Mouse (Mus musculus): ENCODE results near the gene Lat2.

Lat2 gene

DNA sequence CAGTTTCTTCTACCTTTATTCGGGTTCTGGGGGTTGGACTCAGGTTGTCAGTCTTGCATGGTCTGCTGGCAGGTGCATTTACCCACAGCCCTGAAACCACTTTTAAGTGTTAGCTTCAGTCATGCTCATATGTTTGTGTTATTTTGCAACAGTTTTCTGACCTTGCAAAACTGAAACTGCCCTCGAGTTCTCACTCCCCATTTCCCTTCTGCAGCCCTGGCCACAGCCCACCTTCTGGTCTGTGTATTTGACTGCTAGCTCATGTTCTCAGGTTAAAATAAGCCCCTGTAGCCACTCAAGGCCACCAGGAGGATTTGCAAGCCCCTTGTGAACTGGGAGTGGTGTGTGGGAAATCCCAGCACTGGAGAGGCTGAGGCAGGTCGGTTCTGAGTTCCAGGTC is 24.9 kb downstream of the Lat2 start:
- ChIA-PET POLR2A (interaction anchor here in 2 of 4 experiments (0.5 to 1.1 kb wide), 4 partner anchors 10 to 40 kb away, joined by 3 read pairs; no protein-coding TSS in a partner anchor), CTCF (interaction anchor here in 2 of 4 experiments (0.7 to 0.9 kb wide), 2 partner anchors 59 to 90 kb away, joined by 3 read pairs; no protein-coding TSS in a partner anchor)

GRCm38 (mm10) chr5:134584798-134585197 is 30.0 kb downstream of the Lat2 start:
- POLR2A ChIA-PET, result interaction anchor here in 2 of 4 experiments (1.1 to 3.3 kb wide), 6 partner anchors 11 to 92 kb away, joined by 3 to 15 read pairs (median 6); partner anchors contain the start of gene Eif4h (in 1 of the 2)
- CTCF ChIA-PET, result interaction anchor here in 1 of 4 experiments (1.3 to 2.3 kb wide), 3 partner anchors 93 to 211 kb away, joined by 4 to 9 read pairs (median 4); no protein-coding TSS in a partner anchor

- CTCF ChIA-PET, result interaction anchor here (0.6 to 3.3 kb wide), 29 partner anchors 11 to 324 kb away, joined by 3 to 28 read pairs (median 4); partner anchors contain the start of genes Clip2 (in 1 of the 4) and Eif4h (in 1 of the 4)
- POLR2A ChIA-PET, result interaction anchor here (0.6 to 3.3 kb wide), 17 partner anchors 12 to 245 kb away, joined by 3 to 15 read pairs (median 5); partner anchors contain the start of genes Clip2 (in 1 of the 4) and Eif4h (in 1 of the 4)
Observed at GRCm38 (mm10) chr5:134583884-134584213, 31.0 kb downstream of the Lat2 start.

- ChIA-PET CTCF (interaction anchor here (0.5 to 3.3 kb wide), 73 partner anchors 11 to 1366 kb away, joined by 3 to 28 read pairs (median 4); partner anchors contain the start of genes Clip2 (in 1 of the 4), Eif4h (in 1 of the 4), Limk1 (in 1 of the 4) and Syna (in 1 of the 4)), POLR2A (interaction anchor here (0.6 to 3.3 kb wide), 42 partner anchors 10 to 404 kb away, joined by 3 to 15 read pairs (median 4); partner anchors contain the start of genes Eif4h (in 2 of the 4), Limk1 (in 2 of the 4) and Clip2 (in 1 of the 4))
Observed at GRCm38 (mm10) chr5:134583006-134583883, 31.6 kb downstream of the Lat2 start.

- ChIA-PET CTCF (interaction anchor here (0.5 to 3.3 kb wide), 65 partner anchors 10 to 1367 kb away, joined by 3 to 28 read pairs (median 5); partner anchors contain the start of genes Clip2 (in 1 of the 4), Limk1 (in 1 of the 4) and Syna (in 1 of the 4)), POLR2A (interaction anchor here (0.6 to 3.3 kb wide), 36 partner anchors 9 to 675 kb away, joined by 3 to 15 read pairs (median 5); partner anchors contain the start of genes Eif4h (in 2 of the 4), Limk1 (in 2 of the 4) and Clip2 (in 1 of the 4))
Observed at GRCm38 (mm10) chr5:134582221-134582907, 32.5 kb downstream of the Lat2 start.

DNA sequence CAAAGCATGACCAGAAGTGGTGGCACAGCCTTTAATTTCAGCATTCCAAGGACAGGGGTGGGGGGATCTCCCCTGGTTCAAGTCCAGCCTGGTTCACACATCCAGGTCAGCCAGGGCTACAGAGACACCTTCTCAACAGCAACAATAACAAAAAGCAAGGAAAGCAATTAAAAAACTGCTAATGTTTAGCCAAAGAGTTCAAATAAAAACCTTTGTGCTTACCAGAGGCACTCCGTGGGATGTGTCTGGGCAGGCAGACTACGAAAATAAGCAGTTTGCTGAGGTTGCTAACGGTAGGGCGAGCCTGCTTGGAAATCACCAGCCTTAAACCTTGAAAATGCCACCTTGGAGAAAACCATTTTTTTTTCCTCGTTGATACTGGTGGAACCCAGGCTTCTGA is 33.7 kb downstream of the Lat2 start, which contains the start of gene Rfc2:
Gene Rfc2, plus strand, starts transcription at position 221 of the 400 bp plus-strand sequence.
- CTCF ChIA-PET, result interaction anchor here in 3 of 4 experiments (0.6 to 3.3 kb wide), 7 partner anchors 9 to 267 kb away, joined by 3 to 28 read pairs (median 6); no protein-coding TSS in a partner anchor
- POLR2A ChIA-PET, result interaction anchor here in 2 of 4 experiments (0.9 to 2.9 kb wide), 2 partner anchors 9 to 85 kb away, joined by 4 to 13 read pairs; no protein-coding TSS in a partner anchor

DNA sequence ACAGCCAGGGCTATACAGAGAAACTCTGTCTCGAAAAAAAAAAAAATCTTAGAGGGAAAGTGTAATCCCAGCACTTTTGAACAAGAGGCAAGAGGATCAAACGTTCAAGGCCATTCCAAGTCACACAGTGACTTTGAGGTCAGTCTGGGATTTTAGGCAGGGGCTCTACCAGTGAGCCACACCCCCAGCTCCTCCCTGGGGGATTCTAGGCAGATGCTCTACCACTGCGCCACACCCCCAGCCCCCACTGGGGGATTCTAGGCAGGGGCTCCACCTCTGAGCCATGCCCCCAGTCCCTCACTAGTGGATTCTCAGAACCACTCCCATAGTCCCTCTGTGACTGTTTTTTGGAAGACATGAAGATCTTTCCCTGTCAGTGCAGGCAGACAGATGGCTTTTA is 35.7 kb downstream of the Lat2 start:
- CTCF ChIA-PET, result interaction anchor here in 2 of 4 experiments (0.6 to 1.2 kb wide), 5 partner anchors 16 to 87 kb away, joined by 3 to 6 read pairs (median 3); no protein-coding TSS in a partner anchor
- POLR2A ChIA-PET, result interaction anchor here in 2 of 4 experiments (0.6 to 0.7 kb wide), 2 partner anchors 686 to 1529 kb away, joined by 3 read pairs; no protein-coding TSS in a partner anchor

DNA sequence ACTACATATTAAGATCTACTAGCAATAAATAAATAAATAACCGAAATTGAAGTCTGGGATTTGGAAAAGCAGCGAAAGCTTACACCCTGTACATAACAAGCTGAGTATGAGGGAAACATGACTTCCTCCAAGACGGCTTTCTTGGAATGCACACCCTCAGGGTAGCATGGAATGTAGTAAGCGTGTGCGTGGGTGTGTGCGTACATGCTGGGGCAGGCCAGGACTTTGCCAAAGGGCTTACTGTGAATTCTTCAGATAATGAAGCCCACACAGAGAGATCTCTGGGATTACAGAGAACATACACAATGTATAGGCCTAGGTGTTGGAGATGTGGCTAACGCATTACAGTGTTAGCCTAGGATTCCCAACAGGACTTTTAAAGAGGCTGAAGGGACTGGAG is 37.3 kb downstream of the Lat2 start:
- CTCF ChIA-PET, result interaction anchor here in 1 of 4 experiments (0.7 to 1.3 kb wide), 6 partner anchors 17 to 88 kb away, joined by 3 to 5 read pairs (median 4); no protein-coding TSS in a partner anchor

GRCm38 (mm10) chr5:134576517-134577220 is 38.2 kb downstream of the Lat2 start:
- POLR2A ChIA-PET, result interaction anchor here in 1 of 4 experiments (1.3 kb wide), 1 partner anchor 22 kb away, joined by 3 read pairs; no protein-coding TSS in a partner anchor

More for the DNA sequence above, 37.3 kb downstream of the Lat2 start:
- POLR2A ChIA-PET, result interaction anchor here in 2 of 4 experiments (0.6 to 1.3 kb wide), 2 partner anchors 23 to 78 kb away, joined by 3 to 4 read pairs; no protein-coding TSS in a partner anchor

DNA sequence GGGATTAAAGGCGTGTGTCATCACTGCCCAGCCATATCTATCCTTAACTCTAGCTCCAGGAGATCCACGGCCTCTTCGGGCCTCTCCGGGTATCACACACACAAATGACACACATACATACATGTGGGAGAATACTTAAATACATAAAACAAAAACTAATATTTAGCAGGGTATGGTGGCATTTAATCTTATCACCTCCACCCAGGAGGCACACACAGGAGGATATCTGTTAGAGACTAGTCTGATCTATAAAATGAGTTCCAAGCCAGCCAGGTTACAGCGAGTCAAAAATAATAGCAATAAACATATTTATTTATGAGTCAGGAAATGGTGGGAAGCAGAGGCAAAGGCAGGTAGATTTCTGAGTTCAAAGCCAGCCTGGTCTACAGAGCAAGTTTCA is 39.0 kb downstream of the Lat2 start:
- ChIA-PET CTCF (interaction anchor here in 3 of 4 experiments (0.6 to 1.9 kb wide), 6 partner anchors 20 to 84 kb away, joined by 3 to 7 read pairs (median 3); no protein-coding TSS in a partner anchor), POLR2A (no interaction called here)

More at GRCm38 (mm10) chr5:134576517-134577220, 38.2 kb downstream of the Lat2 start:
- CTCF ChIA-PET, result interaction anchor here (0.5 to 1.9 kb wide), 13 partner anchors 16 to 451 kb away, joined by 3 to 8 read pairs (median 4); no protein-coding TSS in a partner anchor

DNA sequence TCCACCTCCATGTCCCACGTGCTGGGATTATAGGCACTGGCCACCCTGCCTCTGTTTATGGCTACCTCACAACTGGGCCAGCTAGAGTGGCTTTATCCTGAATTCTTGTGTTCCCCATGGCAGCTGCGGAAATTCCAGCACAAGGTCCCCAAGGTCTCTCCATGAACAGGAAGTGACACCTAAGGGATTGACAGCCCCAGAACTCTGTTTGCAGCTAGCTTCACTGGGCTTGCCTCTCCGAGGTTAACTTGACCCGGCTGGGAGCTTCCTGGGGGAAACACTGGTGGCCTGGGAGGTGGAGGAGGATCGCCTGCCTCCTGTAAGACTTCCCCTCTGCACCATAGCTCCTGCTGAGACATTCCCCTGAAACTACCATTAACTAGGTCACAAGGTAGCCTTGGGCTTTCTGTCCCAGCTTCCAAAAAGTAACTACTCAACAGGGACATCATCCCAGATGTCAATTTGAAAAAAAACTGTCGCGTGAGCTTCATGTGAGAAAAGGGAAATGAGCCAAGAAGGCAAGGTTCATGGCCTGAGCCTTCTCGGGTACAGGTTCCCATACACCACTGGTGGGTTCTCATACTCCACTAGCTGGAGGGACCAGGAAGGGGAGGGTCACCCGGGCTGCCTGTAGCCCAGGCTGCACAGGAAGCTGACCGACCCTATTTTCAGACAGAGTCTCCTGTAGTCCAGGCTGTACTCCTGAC is 42.2 kb downstream of the Lat2 start:
- CTCF ChIA-PET, result interaction anchor here (0.5 to 3.6 kb wide), 31 partner anchors 10 to 386 kb away, joined by 3 to 28 read pairs (median 5); partner anchors contain the start of genes Clip2 (in 2 of the 4), Syna (in 2 of the 4) and Rfc2 (in 1 of the 4)

GRCm38 (mm10) chr5:134571730-134572507 is 42.9 kb downstream of the Lat2 start:
- ChIA-PET POLR2A (interaction anchor here in 3 of 4 experiments (0.5 to 7.5 kb wide), 19 partner anchors 10 to 201 kb away, joined by 3 to 77 read pairs (median 4); partner anchors contain the start of genes Clip2 (in 3 of the 3), Eif4h (in 1 of the 3) and Syna (in 1 of the 3)), CTCF (interaction anchor here (0.5 to 3.6 kb wide), 29 partner anchors 9 to 385 kb away, joined by 3 to 28 read pairs (median 6); partner anchors contain the start of genes Clip2 (in 2 of the 4), Syna (in 2 of the 4), Eif4h (in 1 of the 4) and Rfc2 (in 1 of the 4))

More for the DNA sequence above, 42.2 kb downstream of the Lat2 start:
- POLR2A ChIA-PET, result interaction anchor here in 3 of 4 experiments (1.0 to 7.5 kb wide), 11 partner anchors 10 to 388 kb away, joined by 3 to 77 read pairs (median 8); partner anchors contain the start of genes Clip2 (in 3 of the 3) and Gtf2ird2 (in 1 of the 3)

GRCm38 (mm10) chr5:134568964-134569491 is 45.8 kb downstream of the Lat2 start:
- POLR2A ChIA-PET, result interaction anchor here in 3 of 4 experiments (0.5 to 7.5 kb wide), 8 partner anchors 9 to 1905 kb away, joined by 3 to 77 read pairs (median 4); partner anchors contain the start of genes Clip2 (in 2 of the 3) and Syna (in 1 of the 3)
- CTCF ChIA-PET, result interaction anchor here (0.6 to 2.7 kb wide), 6 partner anchors 14 to 79 kb away, joined by 3 to 9 read pairs (median 5); partner anchors contain the start of gene Clip2 (in 1 of the 4)

DNA sequence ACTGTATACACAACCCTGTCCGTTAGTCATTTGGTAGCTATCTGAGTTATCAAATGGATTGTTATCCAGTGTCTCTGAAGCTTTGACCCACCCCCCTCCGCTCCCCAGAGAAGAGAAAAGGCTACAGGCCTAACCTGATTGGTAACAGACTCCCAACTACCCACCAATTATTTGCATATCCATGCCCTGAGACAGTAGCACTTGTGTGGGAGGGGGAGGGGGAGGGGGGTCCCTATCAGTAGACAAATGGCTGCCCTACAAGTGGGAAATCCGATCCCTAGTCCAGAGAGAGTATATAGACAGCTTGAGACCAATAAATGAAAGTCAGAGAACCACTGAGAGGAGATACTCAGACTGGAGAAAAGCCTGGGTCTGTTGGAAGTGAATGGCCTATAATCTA is 46.8 kb downstream of the Lat2 start:
- CTCF ChIA-PET, result interaction anchor here (0.5 to 2.7 kb wide), 11 partner anchors 15 to 444 kb away, joined by 3 to 9 read pairs (median 5); partner anchors contain the start of gene Clip2 (in 1 of the 4)
- POLR2A ChIA-PET, result interaction anchor here in 3 of 4 experiments (0.5 to 7.5 kb wide), 14 partner anchors 8 to 392 kb away, joined by 3 to 77 read pairs (median 4); partner anchors contain the start of genes Clip2 (in 3 of the 3) and Syna (in 1 of the 3)

Data from embryonic stem cell, embryonic (primary cell).